Mouse (Mus musculus): ENCODE data around the gene Rgs2. TPM values are rescaled to one million over a fixed set of nuclear protein-coding genes. Genes with fewer than 3 reads are reported as not detected.

The Rgs2 gene
- polyA plus RNA-seq, 1 experiment: not detected

DNA sequence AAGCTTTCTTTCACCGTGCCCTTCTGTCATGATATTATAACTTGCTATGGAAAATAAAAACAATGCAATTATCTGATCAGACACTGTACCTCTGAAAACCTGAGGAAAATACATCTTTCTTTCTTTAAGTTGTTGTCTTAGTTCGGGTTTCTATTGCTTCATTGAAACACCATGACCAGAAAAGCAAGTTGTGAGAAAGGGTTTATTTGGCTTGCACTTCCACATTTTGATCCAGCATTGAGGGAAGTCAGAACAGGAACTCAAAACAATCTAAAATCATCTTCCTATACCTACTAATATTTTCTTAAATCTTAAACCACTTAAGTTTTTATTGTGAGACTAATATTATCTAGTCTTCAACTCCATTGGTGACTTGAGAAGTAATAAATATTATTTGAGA is 11.4 kb downstream of the Rgs2 start:
- H3K9ac ChIP-seq (ENCODE audit: low read depth, poor library complexity, severe bottlenecking): no peak overlapping the region
- no peaks in the 10 kb centered on the region for H3K4me1 ChIP-seq (ENCODE audit: control insufficient read depth, insufficient read depth, low read length)
- H3K27ac ChIP-seq (ENCODE audit: insufficient read depth, low read length): no peak overlapping the region
- no peaks in the 10 kb centered on the region for H3K36me3 ChIP-seq (ENCODE audit: control insufficient read depth, insufficient read depth, low read length, poor library complexity, severe bottlenecking)
- H3K4me3 ChIP-seq (ENCODE audit: low read depth, low read length): no peak overlapping the region
- H3K27me3 ChIP-seq (ENCODE audit: control insufficient read depth, insufficient read depth, low read length, poor library complexity, severe bottlenecking): no peaks in the 10 kb centered on the region
- no peaks in the 10 kb centered on the region for H3K9me3 ChIP-seq (replicated peaks; ENCODE audit: control insufficient read depth, insufficient read depth, low read length, poor library complexity, severe bottlenecking)
- TF ChIP-seq EP300 (IDR thresholded peaks at IDR 0.05; ENCODE audit: insufficient read depth, low read depth, low read length) (no peak), POLR2A (IDR thresholded peaks at IDR 0.05; ENCODE audit: insufficient read depth, low read length) (no peak), CTCF (IDR thresholded peaks at IDR 0.05; ENCODE audit: low read depth, low read length) (no peak)

DNA sequence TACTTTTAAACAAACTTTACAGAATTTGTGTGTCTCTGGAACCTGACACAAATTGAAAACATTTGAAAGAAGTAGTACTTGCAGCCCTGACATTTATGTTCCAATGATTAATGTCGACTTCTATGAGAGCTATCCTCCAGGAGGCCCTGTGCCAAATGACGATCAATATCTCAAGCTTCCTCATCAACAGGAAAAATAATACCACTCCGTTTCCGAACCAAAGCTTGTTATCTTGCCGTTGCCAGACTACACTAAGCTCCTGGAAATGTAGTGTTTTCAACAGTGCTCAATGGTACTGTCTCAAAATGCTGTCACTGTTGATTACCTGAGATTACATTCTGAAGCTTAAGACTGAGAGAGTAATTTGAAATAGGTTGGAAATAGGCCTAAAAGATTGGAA is 13.7 kb downstream of the Rgs2 start:
- Histone ChIP-seq H3K4me1 (ENCODE audit: control insufficient read depth, insufficient read depth, low read length) (no peaks in the 10 kb centered on the region), H3K4me3 (ENCODE audit: low read depth, low read length) (no peak overlapping the region), H3K9ac (ENCODE audit: low read depth, poor library complexity, severe bottlenecking) (no peak overlapping the region), H3K9me3 (replicated peaks; ENCODE audit: control insufficient read depth, insufficient read depth, low read length, poor library complexity, severe bottlenecking) (no peaks in the 10 kb centered on the region), H3K27me3 (ENCODE audit: control insufficient read depth, insufficient read depth, low read length, poor library complexity, severe bottlenecking) (no peaks in the 10 kb centered on the region), H3K27ac (ENCODE audit: insufficient read depth, low read length) (no peak overlapping the region), H3K36me3 (ENCODE audit: control insufficient read depth, insufficient read depth, low read length, poor library complexity, severe bottlenecking) (no peaks in the 10 kb centered on the region)
- no peak for TF ChIP-seq POLR2A (IDR thresholded peaks at IDR 0.05; ENCODE audit: insufficient read depth, low read length)
- TF ChIP-seq CTCF (IDR thresholded peaks at IDR 0.05; ENCODE audit: low read depth, low read length): no peak

DNA sequence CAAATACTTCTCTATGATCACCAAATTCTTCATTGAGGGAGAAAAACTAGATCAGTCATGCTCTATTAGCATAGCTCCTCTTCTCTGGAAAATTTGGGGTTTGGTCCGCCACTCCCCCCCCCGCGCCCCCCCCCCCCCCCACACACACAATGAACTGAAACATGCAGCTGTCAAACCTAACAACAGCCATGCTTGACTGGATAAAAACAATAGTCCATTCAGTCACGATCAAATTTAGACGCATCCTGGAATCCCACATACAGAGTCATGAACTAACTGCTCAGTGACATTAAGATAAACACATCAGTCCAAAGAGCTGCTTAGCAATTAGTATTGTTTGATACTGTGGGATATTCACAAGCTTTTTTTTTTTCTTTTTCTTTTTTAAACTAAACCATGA is 14.2 kb downstream of the Rgs2 start:
- Histone ChIP-seq H3K27me3 (ENCODE audit: control insufficient read depth, insufficient read depth, low read length, poor library complexity, severe bottlenecking) (no peaks in the 10 kb centered on the region), H3K27ac (ENCODE audit: insufficient read depth, low read length) (no peak overlapping the region), H3K36me3 (ENCODE audit: control insufficient read depth, insufficient read depth, low read length, poor library complexity, severe bottlenecking) (no peaks in the 10 kb centered on the region), H3K9ac (ENCODE audit: low read depth, poor library complexity, severe bottlenecking) (no peak overlapping the region), H3K4me3 (ENCODE audit: low read depth, low read length) (no peak overlapping the region), H3K4me1 (ENCODE audit: control insufficient read depth, insufficient read depth, low read length) (no peaks in the 10 kb centered on the region), H3K9me3 (replicated peaks; ENCODE audit: control insufficient read depth, insufficient read depth, low read length, poor library complexity, severe bottlenecking) (no peaks in the 10 kb centered on the region)
- no peak for TF ChIP-seq EP300 (IDR thresholded peaks at IDR 0.05; ENCODE audit: insufficient read depth, low read depth, low read length)
- TF ChIP-seq POLR2A (IDR thresholded peaks at IDR 0.05; ENCODE audit: insufficient read depth, low read length): no peak
- no peak for TF ChIP-seq CTCF (IDR thresholded peaks at IDR 0.05; ENCODE audit: low read depth, low read length)

- Histone ChIP-seq H3K4me1 (ENCODE audit: control insufficient read depth, insufficient read depth, low read length) (no peaks in the 10 kb centered on the region), H3K27ac (ENCODE audit: insufficient read depth, low read length) (no peak overlapping the region), H3K9me3 (replicated peaks; ENCODE audit: control insufficient read depth, insufficient read depth, low read length, poor library complexity, severe bottlenecking) (no peaks in the 10 kb centered on the region), H3K4me3 (ENCODE audit: low read depth, low read length) (no peak overlapping the region), H3K36me3 (ENCODE audit: control insufficient read depth, insufficient read depth, low read length, poor library complexity, severe bottlenecking) (no peaks in the 10 kb centered on the region), H3K9ac (ENCODE audit: low read depth, poor library complexity, severe bottlenecking) (no peak overlapping the region), H3K27me3 (ENCODE audit: control insufficient read depth, insufficient read depth, low read length, poor library complexity, severe bottlenecking) (no peaks in the 10 kb centered on the region)
- TF ChIP-seq EP300 (IDR thresholded peaks at IDR 0.05; ENCODE audit: insufficient read depth, low read depth, low read length) (no peak), CTCF (IDR thresholded peaks at IDR 0.05; ENCODE audit: low read depth, low read length) (no peak), POLR2A (IDR thresholded peaks at IDR 0.05; ENCODE audit: insufficient read depth, low read length) (no peak)
Measured at GRCm38 (mm10) chr1:143988756-143989155, 15.2 kb downstream of the Rgs2 start.

DNA sequence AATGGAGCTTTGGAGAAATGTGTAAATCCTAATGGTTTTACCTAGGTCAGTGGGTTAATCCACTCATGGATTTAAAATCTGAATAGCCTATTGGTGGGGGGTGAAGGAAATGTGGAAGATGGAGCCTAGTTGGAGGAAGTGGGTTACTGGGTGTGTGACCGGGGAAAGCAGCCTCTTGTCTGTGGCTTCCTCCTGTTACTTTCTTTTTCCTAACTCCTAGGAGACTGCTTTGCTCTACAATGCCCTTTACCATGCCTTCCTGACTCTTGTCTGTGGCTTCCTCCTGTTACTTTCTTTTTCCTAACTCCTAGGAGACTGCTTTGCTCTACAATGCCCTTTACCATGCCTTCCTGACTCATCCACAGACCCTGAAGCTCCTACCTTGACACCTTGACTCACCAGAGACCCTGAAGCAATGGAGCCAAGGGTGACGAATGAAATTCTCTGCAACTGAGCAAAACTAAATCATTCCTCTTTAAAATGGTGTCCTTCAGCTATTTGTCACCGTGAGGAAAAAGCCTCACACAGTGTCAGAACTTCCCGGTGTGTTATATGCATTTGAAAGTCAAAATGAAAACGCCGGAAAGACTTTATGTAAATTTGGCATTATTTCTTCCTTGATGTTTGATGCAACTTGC is 18.9 kb downstream of the Rgs2 start:
- H3K4me3 ChIP-seq (ENCODE audit: low read depth, low read length): no peak overlapping the region
- no peak overlapping the region for H3K9ac ChIP-seq (ENCODE audit: low read depth, poor library complexity, severe bottlenecking)
- H3K27ac ChIP-seq (ENCODE audit: insufficient read depth, low read length): no peak overlapping the region
- no peaks in the 10 kb centered on the region for H3K4me1 ChIP-seq (ENCODE audit: control insufficient read depth, insufficient read depth, low read length)
- H3K27me3 ChIP-seq (ENCODE audit: control insufficient read depth, insufficient read depth, low read length, poor library complexity, severe bottlenecking): no peaks in the 10 kb centered on the region
- H3K36me3 ChIP-seq (ENCODE audit: control insufficient read depth, insufficient read depth, low read length, poor library complexity, severe bottlenecking): no peaks in the 10 kb centered on the region
- TF ChIP-seq CTCF (IDR thresholded peaks at IDR 0.05; ENCODE audit: low read depth, low read length): no peak
- no peak for TF ChIP-seq POLR2A (IDR thresholded peaks at IDR 0.05; ENCODE audit: insufficient read depth, low read length)
- TF ChIP-seq EP300 (IDR thresholded peaks at IDR 0.05; ENCODE audit: insufficient read depth, low read depth, low read length): no peak
- no peaks in the 10 kb centered on the region for H3K9me3 ChIP-seq (replicated peaks; ENCODE audit: control insufficient read depth, insufficient read depth, low read length, poor library complexity, severe bottlenecking)

GRCm38 (mm10) chr1:143982765-143983312 is 21.1 kb downstream of the Rgs2 start:
- Histone ChIP-seq H3K36me3 (ENCODE audit: control insufficient read depth, insufficient read depth, low read length, poor library complexity, severe bottlenecking) (no peaks in the 10 kb centered on the region), H3K27me3 (ENCODE audit: control insufficient read depth, insufficient read depth, low read length, poor library complexity, severe bottlenecking) (no peaks in the 10 kb centered on the region), H3K9me3 (replicated peaks; ENCODE audit: control insufficient read depth, insufficient read depth, low read length, poor library complexity, severe bottlenecking) (no peaks in the 10 kb centered on the region), H3K4me3 (ENCODE audit: low read depth, low read length) (no peak overlapping the region), H3K4me1 (ENCODE audit: control insufficient read depth, insufficient read depth, low read length) (no peaks in the 10 kb centered on the region), H3K9ac (ENCODE audit: low read depth, poor library complexity, severe bottlenecking) (no peak overlapping the region), H3K27ac (ENCODE audit: insufficient read depth, low read length) (no peak overlapping the region)
- TF ChIP-seq EP300 (IDR thresholded peaks at IDR 0.05; ENCODE audit: insufficient read depth, low read depth, low read length): no peak
